Mouse (Mus musculus) heart, postnatal 14 days (tissue): ENCODE data around the gene Wdr46. TPM values are rescaled to one million over a fixed set of nuclear protein-coding genes. Genes with fewer than 3 reads are reported as not detected.
A peak's percentile ranks its signal among the peaks of the same experiment; 100 is the strongest.
"Not testable (repeated sequence)": the region's sequence is repeated elsewhere in the genome, so short reads cannot be mapped to it uniquely, and the experiment has no call there.

ENCODE experiments used
- DNase-seq, 2 experiments: peaks; one replicate each; pipeline ENCODE4 v3.0.0; 2021 to 2022
- intact Hi-C: fragments of 180-260 bp; cut with DNase I; formaldehyde crosslinking; loops from one replicate; pipeline ENCODE4 v1.15.1; 2025
- total RNA-seq, 2 experiments: library from RNA; stranded (reverse); gene quantifications; 2 replicates each; pipeline ENCODE4 v1.2.3; 2021

The Wdr46 gene
- total RNA-seq, 2 experiments from 2014 or later: 10.4 to 11.5 TPM

GRCm38 (mm10) chr17:33948905-33949537 lies 8.6 kb downstream of the Wdr46 start:
- intact Hi-C loops: no loop called here
- DNase-seq: no peak

DNA sequence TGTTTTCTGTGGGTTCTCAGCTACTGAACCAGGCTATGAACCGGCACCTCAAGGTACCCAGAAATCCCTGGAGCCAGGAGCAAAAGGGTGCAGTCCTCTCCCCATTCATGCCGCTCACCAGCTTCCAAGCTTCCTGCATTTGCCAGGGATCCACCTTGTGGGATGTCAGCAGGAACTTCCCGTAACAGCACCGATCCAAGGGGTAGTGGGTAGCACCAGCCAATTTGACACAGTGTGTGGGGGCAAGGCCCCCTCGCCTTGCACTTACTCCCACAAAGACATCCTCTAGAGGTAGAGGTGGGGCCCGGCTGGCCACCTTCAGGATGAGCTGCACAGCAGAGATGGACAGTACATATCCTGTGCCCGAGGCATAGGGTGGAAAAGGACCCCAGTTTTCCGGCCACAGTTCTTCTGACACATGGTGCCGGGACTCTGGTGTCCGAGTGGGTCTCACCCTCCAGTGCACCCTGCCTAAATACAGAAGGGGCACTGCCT lies 9.7 kb downstream of the Wdr46 start:
- DNase-seq: no peak

DNA sequence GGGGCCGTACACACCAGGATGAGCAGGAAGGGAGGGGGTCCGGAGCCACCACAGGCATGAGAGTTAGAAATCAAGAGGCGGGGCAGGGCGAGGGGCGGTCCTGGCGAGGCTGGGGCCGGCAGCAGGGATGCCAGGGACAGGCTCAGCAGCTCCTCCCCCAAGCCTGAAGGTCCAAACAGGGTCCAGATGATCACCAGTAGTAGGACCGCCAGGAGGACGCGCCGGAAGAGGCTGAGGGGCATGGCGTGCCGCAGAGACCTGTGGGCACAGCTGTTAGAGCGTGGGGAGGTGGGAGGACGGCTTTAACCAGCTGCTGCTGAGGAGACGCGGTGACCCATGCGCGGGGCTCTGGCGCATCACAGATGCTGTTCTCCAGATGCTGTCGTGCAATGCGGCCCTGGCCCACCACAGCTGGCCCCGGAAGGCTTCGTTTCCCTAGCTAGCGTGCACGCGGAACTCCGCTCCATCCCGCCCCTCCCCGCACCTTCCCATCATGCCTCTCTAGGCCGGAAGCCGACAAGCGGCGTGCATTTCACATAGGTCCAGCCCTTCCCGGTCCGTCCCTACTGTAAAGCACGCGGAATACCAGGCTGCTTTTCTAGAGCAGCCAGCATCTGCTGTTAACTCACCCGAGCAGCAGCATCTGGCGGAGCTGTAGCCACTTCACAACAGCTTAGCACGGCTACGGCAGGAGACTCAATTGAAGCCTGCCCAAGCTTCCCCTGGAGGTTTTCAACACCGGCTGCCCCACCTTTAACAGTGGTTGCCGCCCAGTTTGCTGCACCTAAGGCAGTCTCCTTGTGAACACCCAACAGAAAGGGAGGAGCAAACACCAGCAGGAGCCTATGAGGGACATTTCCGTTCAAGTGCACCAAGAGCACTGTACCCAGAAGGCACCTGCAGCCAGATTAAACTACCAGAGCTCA lies 10.8 kb downstream of the Wdr46 start, which contains the start of gene B3galt4:
Gene B3galt4 (minus strand): TSS at position 468 of the 926 bp plus-strand sequence.
- intact Hi-C loops: no loop called here
- peak; percentile 72 to 78 for DNase-seq

More for the DNA sequence above, 9.7 kb downstream of the Wdr46 start:
- intact Hi-C loops: no loop called here

DNA sequence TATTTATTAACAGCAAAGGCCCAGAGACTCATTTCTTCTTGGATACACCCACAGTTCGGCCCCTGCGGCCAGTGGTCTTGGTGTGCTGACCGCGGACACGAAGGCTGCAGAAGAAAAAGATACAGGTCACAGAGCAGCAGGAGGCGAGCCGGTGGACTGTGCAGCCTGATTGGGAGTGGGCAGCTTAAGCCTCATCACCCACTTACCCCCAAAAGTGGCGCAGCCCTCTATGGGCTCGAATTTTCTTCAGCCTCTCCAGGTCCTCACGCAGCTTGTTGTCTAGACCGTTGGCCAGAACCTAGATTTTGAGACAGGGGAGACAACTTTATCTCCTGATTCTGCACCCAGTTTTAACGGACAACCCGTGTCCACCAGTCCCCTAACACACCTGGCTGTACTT lies 11.6 kb downstream of the Wdr46 start:
- DNase-seq, intact Hi-C loops: not testable (repeated sequence)

GRCm38 (mm10) chr17:33952879-33953278 lies 12.4 kb downstream of the Wdr46 start:
- intact Hi-C loops: no loop called here
- no peak for DNase-seq

DNA sequence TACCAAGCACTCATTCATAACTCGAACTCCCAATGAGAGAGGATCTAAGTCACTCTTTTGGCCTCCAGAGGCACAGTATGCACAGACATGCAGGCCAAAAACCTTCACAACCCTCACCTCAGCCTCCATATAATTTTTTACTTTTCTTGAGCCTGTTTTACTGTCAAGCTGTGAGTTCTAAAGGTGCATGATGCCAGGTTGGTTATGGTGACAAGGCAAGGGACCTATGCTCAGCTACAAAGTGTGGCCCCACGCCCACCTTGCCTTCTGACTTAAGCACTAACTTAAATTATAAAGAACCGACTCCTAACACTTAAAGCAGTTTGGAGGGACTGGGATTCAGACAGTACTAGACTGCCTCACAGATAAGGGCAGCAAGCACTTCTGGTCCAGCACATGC lies 12.8 kb downstream of the Wdr46 start:
- intact Hi-C loops: no loop called here
- no peak for DNase-seq

DNA sequence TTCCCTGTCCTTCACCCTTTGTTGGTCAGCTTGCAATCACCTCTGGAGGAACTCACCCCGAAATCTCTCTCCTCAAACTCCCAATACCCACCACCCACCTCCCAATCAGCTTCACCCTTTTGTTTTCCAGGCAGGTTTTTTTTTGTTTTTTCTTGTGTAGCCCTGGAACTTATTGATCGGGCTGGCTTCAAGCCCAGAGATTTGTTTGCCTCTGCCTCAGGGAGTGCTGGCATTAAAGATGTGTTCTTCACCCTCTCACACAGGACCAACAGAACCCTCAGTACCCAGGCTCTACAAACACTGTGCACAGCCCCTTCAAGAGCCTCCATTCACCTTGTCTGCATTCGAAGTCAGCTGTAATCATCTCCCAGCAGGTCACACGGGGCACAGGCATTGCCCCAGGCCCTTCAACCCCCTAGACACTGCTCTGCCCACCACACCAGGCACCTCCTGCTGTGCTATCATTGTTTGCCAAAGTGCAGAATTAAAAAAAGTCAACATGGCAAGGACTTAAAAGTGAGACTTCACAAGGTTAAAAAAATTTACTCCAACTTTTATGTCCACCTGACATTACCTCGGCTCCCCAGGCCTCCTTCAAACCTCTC lies 13.6 kb downstream of the Wdr46 start:
- intact Hi-C loops: no loop called here
- no peak for DNase-seq

- intact Hi-C loops: loop anchor here (5.0 kb wide), 1 partner anchor 67 kb away; the partner anchor contains the start of gene Ring1
- peak in 1 of 2 experiments; percentile 60 for DNase-seq
Observed at GRCm38 (mm10) chr17:33954646-33955554, 14.4 kb downstream of the Wdr46 start.

DNA sequence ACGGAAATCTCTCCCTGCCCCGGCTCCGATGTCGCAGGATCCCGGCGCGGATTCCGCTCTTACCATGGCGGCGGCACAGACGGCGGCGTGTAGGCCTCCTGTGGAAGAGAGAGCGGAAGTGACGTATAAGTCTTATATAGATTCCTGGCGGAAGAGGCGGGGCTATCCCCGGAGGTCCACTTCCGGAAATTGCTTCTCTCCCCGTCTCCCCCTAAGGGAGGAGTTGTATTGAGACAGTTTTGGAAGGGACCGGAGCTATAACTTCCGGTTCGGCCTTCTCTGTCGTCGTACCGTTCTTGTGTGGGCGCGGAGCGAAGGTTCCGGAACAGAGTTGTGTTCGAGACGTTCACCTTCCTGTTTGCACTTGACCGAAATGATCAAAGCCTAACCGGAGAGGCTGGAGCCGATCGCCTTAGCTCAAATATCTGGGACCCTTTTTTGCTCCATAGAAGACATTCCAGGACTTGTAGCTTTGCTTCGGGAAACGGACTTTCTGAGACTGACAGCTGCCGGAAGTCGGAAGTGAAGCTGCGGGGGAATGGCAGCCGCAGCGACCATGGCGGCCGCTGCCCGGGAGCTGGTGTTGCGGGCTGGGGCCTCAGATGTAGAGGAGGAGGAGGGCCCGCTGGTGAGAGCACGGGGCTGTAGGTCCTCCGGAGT lies 15.2 kb downstream of the Wdr46 start, which contains the start of the genes Vps52 and Rps18:
Gene Vps52 (plus strand): TSS at position 258 of the 660 bp plus-strand sequence.
Gene Rps18 (minus strand): TSS at position 447 of the 660 bp plus-strand sequence.
- peak; percentile 94 to 97 for DNase-seq
- intact Hi-C loops: loop anchor here (5.0 kb wide), 1 partner anchor 67 kb away; the partner anchor contains the start of gene Ring1

GRCm38 (mm10) chr17:33956336-33956735 lies 15.9 kb downstream of the Wdr46 start:
- intact Hi-C loops: loop anchor here (5.0 kb wide), 1 partner anchor 66 kb away; the partner anchor contains the start of gene Ring1
- DNase-seq: no peak

DNA sequence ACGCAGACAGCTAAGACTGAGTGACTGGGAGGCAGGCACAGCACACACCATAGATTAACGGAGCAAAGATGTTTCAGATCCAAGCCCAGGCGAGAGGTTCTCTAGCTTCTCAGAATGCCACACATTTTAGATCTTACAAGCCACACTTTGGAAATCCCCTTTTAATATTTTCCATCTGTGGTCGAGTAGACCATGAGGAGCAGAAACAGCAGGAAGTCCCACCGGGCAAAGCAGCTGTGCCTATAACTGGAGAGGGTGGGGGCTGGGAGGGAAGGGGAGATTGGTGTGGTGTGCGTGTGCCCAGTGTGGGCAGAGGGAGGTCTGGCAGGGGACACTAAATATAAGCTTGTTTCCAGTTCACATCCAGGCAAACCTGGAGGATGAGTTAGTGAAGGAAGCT lies 17.0 kb downstream of the Wdr46 start:
- DNase-seq: no peak
- intact Hi-C loops: loop anchor here (5.0 kb wide), 1 partner anchor 65 kb away; the partner anchor contains the start of gene Ring1

DNA sequence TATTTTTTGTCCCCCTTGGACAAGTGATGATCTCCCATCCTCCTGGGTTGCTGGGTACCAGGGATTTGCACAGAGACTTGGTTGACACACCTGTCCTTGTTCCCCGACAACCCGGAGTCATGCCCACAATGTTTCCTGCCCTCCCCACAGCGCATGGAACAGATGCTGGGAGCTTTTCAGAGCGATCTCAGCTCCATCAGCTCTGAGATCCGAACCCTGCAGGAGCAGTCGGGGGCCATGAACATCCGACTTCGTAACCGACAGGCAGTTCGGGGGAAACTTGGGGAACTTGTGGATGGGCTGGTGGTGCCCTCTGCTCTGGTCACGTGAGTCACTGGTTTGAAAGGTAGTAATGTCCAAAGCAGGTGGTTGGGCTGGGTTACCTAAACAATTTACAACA lies 18.0 kb downstream of the Wdr46 start:
- DNase-seq: no peak
- intact Hi-C loops: loop anchor here (5.0 kb wide), 1 partner anchor 64 kb away; the partner anchor contains the start of gene Ring1

DNA sequence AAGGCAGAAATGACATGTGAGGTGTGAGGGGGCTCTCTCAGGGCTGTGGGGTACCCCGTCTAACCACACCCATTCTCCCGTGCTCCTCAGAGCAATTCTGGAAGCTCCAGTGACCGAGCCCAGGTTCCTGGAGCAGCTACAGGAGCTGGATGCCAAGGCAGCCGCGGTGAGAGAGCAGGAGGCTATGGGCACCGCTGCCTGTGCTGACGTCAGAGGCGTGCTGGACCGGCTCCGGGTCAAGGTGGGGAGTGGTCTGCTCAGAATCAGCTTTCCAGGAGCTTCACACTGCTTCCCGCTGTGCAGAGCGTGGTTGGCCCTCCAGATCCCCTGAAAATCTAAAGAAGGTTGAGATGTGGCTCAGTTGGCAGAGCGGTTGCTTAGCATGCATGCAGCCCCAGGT lies 18.7 kb downstream of the Wdr46 start:
- no peak for DNase-seq
- intact Hi-C loops: loop anchor here (5.0 kb wide), 1 partner anchor 63 kb away; the partner anchor contains the start of gene Ring1

GRCm38 (mm10) chr17:33959948-33960347 lies 19.5 kb downstream of the Wdr46 start:
- intact Hi-C loops: loop anchor here (5.0 kb wide), 1 partner anchor 62 kb away; the partner anchor contains the start of gene Ring1
- DNase-seq: no peak

DNA sequence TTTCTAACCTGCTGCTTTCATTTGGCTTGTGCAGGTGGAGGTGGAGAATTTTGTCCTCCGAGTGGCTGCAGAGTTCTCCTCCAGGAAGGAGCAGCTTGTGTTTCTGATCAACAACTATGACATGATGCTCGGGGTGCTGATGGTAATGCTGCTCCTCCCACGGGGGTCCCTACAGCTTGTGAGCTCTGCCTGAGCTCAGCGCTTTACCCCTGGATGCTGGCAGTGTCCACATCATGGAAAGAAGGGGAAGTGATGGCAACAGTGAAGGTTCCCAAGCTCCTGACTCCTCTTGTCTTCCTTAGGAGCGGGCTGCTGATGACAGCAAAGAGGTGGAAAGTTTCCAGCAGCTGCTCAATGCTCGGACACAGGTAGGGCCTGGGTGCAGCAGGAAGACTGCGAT lies 22.4 kb downstream of the Wdr46 start:
- intact Hi-C loops: no loop called here
- no peak for DNase-seq

- DNase-seq: no peak
- intact Hi-C loops: loop anchor here (5.0 kb wide), 1 partner anchor 37 kb away; the partner anchor contains the start of gene H2-K1
Observed at GRCm38 (mm10) chr17:33965082-33965845, 24.8 kb downstream of the Wdr46 start.

DNA sequence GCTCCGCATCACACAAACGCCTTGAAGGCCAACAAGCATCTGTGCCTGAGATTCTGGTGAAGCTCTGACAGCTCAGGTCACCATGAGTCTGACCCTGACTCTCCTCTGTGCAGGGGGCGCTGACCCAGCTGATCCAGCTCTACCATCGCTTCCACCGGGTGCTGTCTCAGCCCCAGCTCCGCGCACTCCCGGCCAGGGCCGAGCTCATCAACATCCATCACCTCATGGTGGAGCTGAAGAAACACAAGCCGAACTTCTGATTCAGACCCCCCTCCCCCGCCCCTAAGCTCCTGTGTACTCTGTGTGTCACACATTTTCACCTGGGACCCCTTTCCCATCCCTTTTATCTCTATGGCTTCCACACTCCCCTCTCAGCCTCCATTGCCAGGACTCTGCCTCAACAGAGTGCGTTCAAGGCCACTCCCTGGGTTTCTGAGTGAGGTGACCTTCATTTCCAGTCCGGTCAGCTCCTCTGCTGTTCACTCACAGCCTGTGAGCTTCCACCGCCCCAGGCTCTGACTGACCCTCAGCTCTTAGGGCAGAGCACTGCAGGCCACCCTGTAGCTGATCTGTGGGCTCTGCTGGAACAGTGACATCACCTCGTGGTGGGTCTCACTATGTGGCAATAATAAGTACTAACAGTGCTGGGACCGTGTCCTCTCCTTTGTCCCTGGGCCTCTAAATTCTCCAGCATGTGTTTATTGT lies 25.5 kb downstream of the Wdr46 start:
- DNase-seq: no peak
- intact Hi-C loops: loop anchor here (1.0 to 5.0 kb wide), 2 partner anchors 36 to 1337 kb away; partner anchors contain the start of gene H2-K1
